Mouse (Mus musculus): ENCODE results near the gene D630045J12Rik. TPM values are rescaled to one million over a fixed set of nuclear protein-coding genes. Genes with fewer than 3 reads are reported as not detected.
A peak's percentile ranks its signal among the peaks of the same experiment; 100 is the strongest.

The D630045J12Rik gene
- polyA plus RNA-seq, 1 experiment from 2014 or later: 0.52 TPM

- Histone ChIP-seq H3K36me3 (ENCODE audit: control insufficient read depth, insufficient read depth) (peaks cover 29% of the 10 kb centered on the region), H3K4me3 (ENCODE audit: low read depth, low read length) (no peak overlapping the region), H3K27ac (ENCODE audit: low read depth, low read length) (no peak overlapping the region), H3K4me1 (replicated peaks; ENCODE audit: control insufficient read depth, insufficient read depth, low read length) (no peaks in the 10 kb centered on the region), H3K4me2 (replicated peaks; ENCODE audit: low read depth) (no peak overlapping the region), H3K27me3 (replicated peaks; ENCODE audit: control insufficient read depth, insufficient read depth, low read length) (no peaks in the 10 kb centered on the region), H3K9ac (ENCODE audit: low read depth, low read length) (no peak overlapping the region), H3K9me3 (ENCODE audit: control insufficient read depth) (no peaks in the 10 kb centered on the region)
- WGBS: 78% methylated on average over 11 of the region's 11 CpGs
- no peak for ATAC-seq
- TF ChIP-seq CTCF (IDR thresholded peaks at IDR 0.05; ENCODE audit: low read depth): no peak
These were observed 39.2 kb upstream of the D630045J12Rik start for GRCm38 (mm10) chr6:38292871-38293646.

GRCm38 (mm10) chr6:38284422-38284821, 30.6 kb upstream of the D630045J12Rik start:
- H3K4me1 ChIP-seq (replicated peaks; ENCODE audit: control insufficient read depth, insufficient read depth, low read length): no peaks in the 10 kb centered on the region
- no peaks in the 10 kb centered on the region for H3K9me3 ChIP-seq (ENCODE audit: control insufficient read depth)
- no peak overlapping the region for H3K4me3 ChIP-seq (ENCODE audit: low read depth, low read length)
- no peak for TF ChIP-seq CTCF (IDR thresholded peaks at IDR 0.05; ENCODE audit: low read depth)
- no peaks in the 10 kb centered on the region for H3K27me3 ChIP-seq (replicated peaks; ENCODE audit: control insufficient read depth, insufficient read depth, low read length)
- no peak overlapping the region for H3K4me2 ChIP-seq (replicated peaks; ENCODE audit: low read depth)
- 99% methylated on average over 19 of the region's 19 CpGs for WGBS
- no peak overlapping the region for H3K9ac ChIP-seq (ENCODE audit: low read depth, low read length)
- peaks cover 18% of the 10 kb centered on the region for H3K36me3 ChIP-seq (ENCODE audit: control insufficient read depth, insufficient read depth)
- no peak for ATAC-seq
- no peak overlapping the region for H3K27ac ChIP-seq (ENCODE audit: low read depth, low read length)

GRCm38 (mm10) chr6:38264466-38264865, 10.7 kb upstream of the D630045J12Rik start:
- Histone ChIP-seq H3K9ac (ENCODE audit: low read depth, low read length) (no peak overlapping the region), H3K36me3 (ENCODE audit: control insufficient read depth, insufficient read depth) (no peaks in the 10 kb centered on the region), H3K9me3 (ENCODE audit: control insufficient read depth) (no peaks in the 10 kb centered on the region), H3K4me1 (replicated peaks; ENCODE audit: control insufficient read depth, insufficient read depth, low read length) (no peaks in the 10 kb centered on the region), H3K4me2 (replicated peaks; ENCODE audit: low read depth) (no peak overlapping the region), H3K4me3 (ENCODE audit: low read depth, low read length) (no peak overlapping the region), H3K27me3 (replicated peaks; ENCODE audit: control insufficient read depth, insufficient read depth, low read length) (no peaks in the 10 kb centered on the region), H3K27ac (ENCODE audit: low read depth, low read length) (no peak overlapping the region)
- WGBS: 72% methylated on average over 7 of the region's 7 CpGs
- TF ChIP-seq CTCF (IDR thresholded peaks at IDR 0.05; ENCODE audit: low read depth): no peak
- ATAC-seq: no peak

GRCm38 (mm10) chr6:38263393-38264159, 9.8 kb upstream of the D630045J12Rik start:
- H3K4me2 ChIP-seq (replicated peaks; ENCODE audit: low read depth): no peak overlapping the region
- H3K36me3 ChIP-seq (ENCODE audit: control insufficient read depth, insufficient read depth): no peaks in the 10 kb centered on the region
- no peaks in the 10 kb centered on the region for H3K4me1 ChIP-seq (replicated peaks; ENCODE audit: control insufficient read depth, insufficient read depth, low read length)
- no peaks in the 10 kb centered on the region for H3K9me3 ChIP-seq (ENCODE audit: control insufficient read depth)
- H3K4me3 ChIP-seq (ENCODE audit: low read depth, low read length): no peak overlapping the region
- no peaks in the 10 kb centered on the region for H3K27me3 ChIP-seq (replicated peaks; ENCODE audit: control insufficient read depth, insufficient read depth, low read length)
- no peak for ATAC-seq
- 64% methylated on average over 5 of the region's 5 CpGs for WGBS
- no peak for TF ChIP-seq CTCF (IDR thresholded peaks at IDR 0.05; ENCODE audit: low read depth)
- H3K27ac ChIP-seq (ENCODE audit: low read depth, low read length): no peak overlapping the region
- no peak overlapping the region for H3K9ac ChIP-seq (ENCODE audit: low read depth, low read length)

- Histone ChIP-seq H3K36me3 (ENCODE audit: control insufficient read depth, insufficient read depth) (no peaks in the 10 kb centered on the region), H3K9me3 (ENCODE audit: control insufficient read depth) (no peaks in the 10 kb centered on the region), H3K4me2 (replicated peaks; ENCODE audit: low read depth) (no peak overlapping the region), H3K27me3 (replicated peaks; ENCODE audit: control insufficient read depth, insufficient read depth, low read length) (no peaks in the 10 kb centered on the region), H3K4me3 (ENCODE audit: low read depth, low read length) (no peak overlapping the region), H3K4me1 (replicated peaks; ENCODE audit: control insufficient read depth, insufficient read depth, low read length) (no peaks in the 10 kb centered on the region), H3K27ac (ENCODE audit: low read depth, low read length) (no peak overlapping the region), H3K9ac (ENCODE audit: low read depth, low read length) (no peak overlapping the region)
- ATAC-seq: no peak
- 72% methylated on average over 4 of the region's 4 CpGs for WGBS
- TF ChIP-seq CTCF (IDR thresholded peaks at IDR 0.05; ENCODE audit: low read depth): peak; percentile 44
These were observed 8.1 kb upstream of the D630045J12Rik start for GRCm38 (mm10) chr6:38261877-38262276.

GRCm38 (mm10) chr6:38257506-38257905, 3.7 kb upstream of the D630045J12Rik start:
- Histone ChIP-seq H3K36me3 (ENCODE audit: control insufficient read depth, insufficient read depth) (no peaks in the 10 kb centered on the region), H3K9ac (ENCODE audit: low read depth, low read length) (no peak overlapping the region), H3K4me2 (replicated peaks; ENCODE audit: low read depth) (no peak overlapping the region), H3K27ac (ENCODE audit: low read depth, low read length) (no peak overlapping the region), H3K27me3 (replicated peaks; ENCODE audit: control insufficient read depth, insufficient read depth, low read length) (no peaks in the 10 kb centered on the region), H3K4me3 (ENCODE audit: low read depth, low read length) (no peak overlapping the region), H3K9me3 (ENCODE audit: control insufficient read depth) (no peaks in the 10 kb centered on the region), H3K4me1 (replicated peaks; ENCODE audit: control insufficient read depth, insufficient read depth, low read length) (no peaks in the 10 kb centered on the region; the same call in 1 of the 2 replicates)
- ATAC-seq: no peak
- TF ChIP-seq CTCF (IDR thresholded peaks at IDR 0.05; ENCODE audit: low read depth): no peak
- 94% methylated on average over 8 of the region's 8 CpGs for WGBS

Data from intestine, postnatal 0 days (tissue).